Mouse (Mus musculus) adrenal gland (tissue): ENCODE results near the gene Cemip.

Experiments
- intact Hi-C: fragments of 180-260 bp; cut with DNase I; formaldehyde crosslinking; loops from one replicate; pipeline ENCODE4 v1.15.1; 2025

Gene Cemip

GRCm38 (mm10) chr7:84032831-84033230 is 53.5 kb downstream of the Cemip start:
- intact Hi-C loops = no loop called here

DNA sequence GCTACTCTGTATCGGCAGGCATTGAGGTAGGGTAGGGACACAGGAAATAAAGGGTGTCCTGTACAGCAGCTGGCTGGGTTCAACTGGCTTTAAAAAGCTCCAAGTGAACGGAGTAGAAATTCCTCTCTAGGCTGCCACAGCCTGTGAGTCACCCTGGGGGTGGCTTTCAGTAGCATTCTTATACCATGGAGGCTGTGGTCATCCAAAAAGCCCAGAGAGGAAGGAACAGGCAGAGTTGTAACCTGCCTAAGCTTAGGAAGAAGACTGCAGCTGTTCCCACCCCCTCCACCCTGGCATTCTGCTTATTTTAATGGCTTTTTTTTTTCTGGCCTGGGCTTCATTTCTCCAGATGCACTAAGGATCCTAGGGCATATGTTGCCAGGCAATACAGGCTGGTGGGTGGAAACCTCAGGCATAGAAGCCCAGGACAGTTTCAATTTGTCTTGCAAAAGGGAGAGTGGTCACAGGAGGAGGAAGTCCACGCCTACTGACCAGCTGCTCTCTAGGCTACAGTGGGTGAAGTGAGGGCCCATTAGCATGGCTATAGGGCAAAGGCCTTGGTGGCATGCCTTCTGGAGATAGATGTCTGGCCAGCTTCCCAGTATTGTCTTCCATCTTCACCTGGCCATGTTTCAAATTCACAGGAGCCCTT is 57.1 kb downstream of the Cemip start:
- intact Hi-C loops = no loop called here

GRCm38 (mm10) chr7:84028368-84028767 is 57.9 kb downstream of the Cemip start:
- intact Hi-C loops = no loop called here

- intact Hi-C loops = no loop called here
Measured at GRCm38 (mm10) chr7:84026950-84027585, 59.2 kb downstream of the Cemip start.

GRCm38 (mm10) chr7:84026090-84026489 is 60.2 kb downstream of the Cemip start:
- intact Hi-C loops = no loop called here

DNA sequence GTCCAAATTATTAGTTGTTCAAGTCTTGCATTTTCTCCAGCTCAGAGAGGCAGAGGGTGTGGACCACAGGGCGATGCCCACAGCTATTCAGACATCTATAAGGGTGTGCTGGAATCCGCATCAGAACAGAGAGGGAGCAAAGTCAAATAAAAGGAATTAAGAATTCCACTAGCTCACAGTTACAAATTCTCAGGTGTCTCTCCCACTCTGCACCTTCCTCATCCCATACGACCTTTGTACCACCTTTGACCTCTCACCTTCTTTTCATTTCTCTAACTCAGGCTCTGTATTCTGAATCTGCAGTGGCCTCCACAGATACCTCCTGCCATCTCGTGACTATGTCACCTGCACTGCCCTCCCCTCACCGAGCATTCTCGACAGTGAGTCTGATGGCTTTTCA is 62.8 kb downstream of the Cemip start:
- intact Hi-C loops = no loop called here

- intact Hi-C loops = no loop called here
Measured at GRCm38 (mm10) chr7:84022462-84022861, 63.8 kb downstream of the Cemip start.

GRCm38 (mm10) chr7:84019381-84019780 is 66.9 kb downstream of the Cemip start:
- intact Hi-C loops = no loop called here

DNA sequence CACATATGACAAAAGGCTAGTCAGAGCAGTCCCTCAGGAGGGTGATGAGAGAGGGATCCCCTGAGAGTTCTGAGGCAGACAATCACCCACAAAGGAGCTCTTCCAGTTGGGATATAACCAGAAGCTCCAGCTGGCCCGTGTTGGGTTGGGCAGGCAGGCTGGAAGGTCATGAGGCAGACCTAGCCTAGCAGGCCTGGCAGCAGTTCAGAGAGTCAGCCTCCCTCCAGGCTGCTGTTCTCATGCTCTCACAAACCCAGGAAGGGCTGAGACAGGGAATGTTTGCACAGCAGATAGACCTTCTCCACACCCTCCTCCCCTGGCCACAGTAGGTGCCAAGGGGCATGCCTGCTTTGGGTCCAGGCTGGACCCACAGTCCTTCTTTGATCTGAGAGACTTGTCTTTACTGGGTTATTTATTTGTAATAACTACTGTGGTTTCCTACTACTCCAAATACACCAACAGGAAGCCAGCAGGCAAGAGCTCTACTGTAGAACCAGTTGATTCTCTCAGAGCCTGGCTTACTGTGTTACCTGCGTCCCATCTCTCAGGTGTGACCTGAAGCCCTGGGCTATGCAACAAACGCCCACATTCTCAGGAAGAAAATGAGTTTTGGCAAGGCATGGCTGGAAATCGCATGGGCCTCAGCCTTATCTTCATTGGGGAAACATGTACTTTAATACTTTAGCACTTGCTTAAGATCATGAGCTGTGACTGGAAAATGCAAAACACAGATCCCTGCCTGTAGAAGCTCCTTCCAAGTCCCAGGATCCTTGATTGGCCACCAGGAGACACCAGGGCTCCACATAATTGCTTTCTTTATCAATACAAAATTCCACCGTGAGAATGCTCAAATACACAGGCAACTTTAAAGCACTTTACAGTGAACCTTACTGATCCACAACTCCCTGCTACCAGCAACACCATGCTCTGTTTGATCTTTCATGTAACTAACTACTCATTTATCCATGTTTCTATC is 67.7 kb downstream of the Cemip start:
- intact Hi-C loops = no loop called here

DNA sequence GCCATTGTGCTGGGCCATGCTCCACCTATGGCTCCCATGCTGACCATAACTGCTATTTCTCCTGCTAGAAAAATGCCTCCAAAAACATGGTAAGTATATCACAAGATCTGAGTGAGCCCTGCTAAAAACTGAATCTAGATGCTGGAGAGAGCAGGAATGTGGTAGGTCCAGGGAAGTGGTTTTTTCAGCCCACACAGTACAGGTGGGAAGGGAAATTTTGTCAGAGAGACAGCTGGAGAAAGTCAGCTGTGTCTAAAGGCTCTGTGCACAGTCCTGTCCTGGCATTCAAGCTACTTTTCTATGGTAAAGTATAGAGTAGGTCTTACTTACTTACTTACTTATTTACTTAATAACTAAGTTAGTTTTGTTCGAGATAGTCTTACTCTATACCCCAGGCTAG is 71.3 kb downstream of the Cemip start:
- intact Hi-C loops = no loop called here

DNA sequence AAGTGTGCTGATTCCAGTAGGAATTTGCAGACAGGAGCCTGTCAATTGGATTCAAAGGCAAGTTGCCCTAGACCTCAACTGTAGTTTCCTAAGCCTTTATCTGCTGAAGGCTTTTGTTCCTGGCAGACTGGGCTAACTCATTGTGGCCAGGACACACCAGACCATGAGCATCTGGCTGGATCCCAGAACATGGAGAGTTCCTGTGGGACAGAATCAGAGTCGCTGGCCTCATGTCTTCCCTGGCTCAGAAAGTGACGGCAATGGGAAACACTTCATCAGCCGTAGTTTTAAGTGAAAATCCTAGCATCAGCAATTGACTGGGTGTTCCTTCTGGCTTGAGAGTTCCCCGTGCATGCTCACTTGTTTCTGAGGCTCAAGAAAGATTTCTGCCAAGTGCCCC is 72.6 kb downstream of the Cemip start:
- intact Hi-C loops = no loop called here

- intact Hi-C loops = no loop called here
Measured at GRCm38 (mm10) chr7:84004357-84004756, 81.9 kb downstream of the Cemip start.

DNA sequence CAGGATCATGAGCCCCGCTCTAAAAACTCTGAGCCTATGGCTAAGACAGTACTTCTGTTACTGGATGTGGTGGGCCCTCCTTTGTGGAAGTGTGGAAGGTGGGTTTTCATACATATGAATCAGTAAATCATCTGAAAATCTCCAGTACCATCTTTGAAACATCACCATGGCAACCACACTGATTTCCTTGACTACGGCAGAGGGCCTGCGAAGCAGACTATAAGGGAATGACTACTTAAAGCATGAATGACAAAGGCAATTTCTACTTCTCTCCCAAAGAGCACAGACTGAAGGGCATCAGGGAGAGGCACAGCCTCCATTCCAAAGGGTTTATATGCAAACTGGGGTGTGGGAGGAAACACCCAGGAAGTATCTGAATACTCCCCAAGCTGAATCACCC is 84.8 kb downstream of the Cemip start:
- intact Hi-C loops = no loop called here

GRCm38 (mm10) chr7:84000671-84001070 is 85.6 kb downstream of the Cemip start:
- intact Hi-C loops = no loop called here

DNA sequence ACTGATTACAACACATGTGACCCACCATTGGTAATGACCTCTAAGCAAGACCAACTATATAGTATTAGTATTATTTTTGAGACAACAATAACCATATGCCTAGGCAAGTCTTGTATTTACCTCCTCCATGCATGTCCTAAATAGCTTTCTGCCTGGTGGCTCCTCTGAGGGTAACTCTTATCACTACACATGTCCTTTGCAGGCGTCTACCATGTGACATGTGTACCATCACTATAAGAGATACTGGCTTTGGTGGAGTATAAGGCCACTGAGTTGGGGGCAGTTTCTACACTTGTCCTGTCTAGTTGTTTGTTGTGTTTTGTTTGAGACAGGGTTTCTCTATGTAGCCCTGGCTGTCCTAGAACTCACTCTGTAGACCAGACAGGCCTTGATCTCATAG is 86.7 kb downstream of the Cemip start:
- intact Hi-C loops = no loop called here

DNA sequence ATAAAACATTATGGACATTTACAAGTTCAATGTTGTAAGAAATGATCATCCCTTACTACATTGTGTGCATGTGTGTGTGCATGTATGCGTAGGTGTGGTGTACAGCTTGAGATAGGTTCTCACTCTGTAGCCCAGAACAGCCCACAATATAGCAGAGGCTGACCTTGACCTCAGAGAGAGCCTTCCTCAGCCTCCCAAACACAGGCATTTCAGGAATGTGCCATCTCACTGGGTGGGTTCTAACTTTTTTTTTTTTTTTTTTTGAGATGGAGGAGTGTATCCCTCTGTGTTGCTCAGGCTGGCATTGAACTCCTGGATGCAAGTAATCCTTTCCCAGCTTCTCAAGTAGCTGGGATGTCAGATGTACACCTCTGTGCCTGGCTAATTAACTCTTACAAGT is 92.0 kb downstream of the Cemip start:
- intact Hi-C loops = no loop called here

GRCm38 (mm10) chr7:83989294-83989693 is 97.0 kb downstream of the Cemip start:
- intact Hi-C loops = no loop called here

- intact Hi-C loops = no loop called here
Measured at GRCm38 (mm10) chr7:83985751-83986150, 100.6 kb downstream of the Cemip start.

DNA sequence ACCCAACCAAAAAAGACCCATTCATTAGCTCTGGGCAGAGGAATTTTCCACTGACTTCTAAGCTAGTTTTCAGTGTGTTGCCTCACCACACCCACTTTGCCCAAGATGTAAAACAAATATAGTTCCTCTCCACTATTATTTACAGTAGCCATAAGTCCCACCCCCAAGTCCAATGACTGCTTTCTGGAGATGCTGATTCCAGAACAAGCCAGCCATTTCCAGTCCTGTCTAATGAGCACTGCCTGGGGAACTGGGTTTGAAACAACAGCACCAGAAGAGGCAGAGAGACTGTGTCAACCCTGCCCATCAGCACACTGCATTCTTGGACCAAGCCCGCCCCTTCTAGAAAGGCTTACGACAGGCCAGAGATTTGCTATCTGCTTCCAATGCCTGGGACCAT is 103.7 kb downstream of the Cemip start:
- intact Hi-C loops = no loop called here

DNA sequence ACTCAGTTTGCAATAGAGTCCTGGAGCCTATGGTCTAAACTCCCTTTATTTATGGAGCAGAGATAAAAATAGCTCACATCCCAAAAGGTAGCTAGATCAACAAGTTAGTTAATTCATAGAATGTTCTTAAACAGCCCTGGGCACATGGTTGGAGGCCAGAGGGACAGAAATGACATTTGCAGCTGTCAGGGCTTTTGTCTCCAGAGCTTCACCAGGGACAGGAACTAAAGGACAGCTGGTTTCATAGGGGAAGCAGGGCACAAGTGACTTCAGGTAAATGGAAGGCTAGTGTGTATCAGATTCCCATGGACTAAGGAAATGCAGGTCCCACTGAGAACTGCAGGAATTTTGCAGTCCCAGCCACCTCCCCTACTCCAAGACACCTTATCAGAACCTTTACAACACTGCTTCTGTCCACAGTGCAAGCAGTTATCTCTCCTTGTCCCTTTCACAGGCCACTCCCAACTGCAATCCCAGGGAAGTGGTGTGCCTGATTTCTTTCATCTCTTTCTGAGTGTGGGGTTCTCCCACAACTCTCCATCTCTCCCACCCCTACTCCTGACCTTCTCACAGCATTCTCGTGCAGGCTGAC is 107.3 kb downstream of the Cemip start:
- intact Hi-C loops = no loop called here

- intact Hi-C loops = no loop called here
Measured at GRCm38 (mm10) chr7:83978410-83978809, 107.9 kb downstream of the Cemip start.
